Mouse (Mus musculus): ENCODE data around the gene Gatad2a. TPM values are rescaled to one million over a fixed set of nuclear protein-coding genes. Genes with fewer than 3 reads are reported as not detected.

Gene Gatad2a
- polyA plus RNA-seq, 1 experiment = 84.5 TPM

DNA sequence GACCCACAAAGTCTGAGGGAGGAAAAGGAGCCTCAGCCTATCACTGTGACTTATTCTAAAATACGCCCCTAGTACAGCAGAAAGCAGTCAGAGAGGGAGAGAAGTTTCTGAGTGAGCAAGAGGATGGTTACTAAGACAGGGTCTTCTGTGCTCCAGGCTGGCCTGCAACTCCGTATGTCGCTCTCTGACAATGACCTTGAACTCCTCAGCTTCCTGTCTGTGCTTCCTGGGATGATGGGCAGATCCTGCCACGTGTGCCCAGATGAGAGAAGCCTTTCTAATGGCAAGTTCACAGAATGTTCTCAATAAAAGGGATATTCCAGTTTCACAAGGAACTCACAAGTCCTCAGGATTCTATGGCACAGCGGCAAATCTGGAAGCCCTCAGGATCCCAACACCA, 61.6 kb downstream of the Gatad2a start:
- no peak overlapping the region for H3K4me3 ChIP-seq (ENCODE audit: control insufficient read depth, insufficient read depth, low read length)
- no peak overlapping the region for H3K27ac ChIP-seq (ENCODE audit: control insufficient read depth, insufficient read depth, low read length)
- no peak for TF ChIP-seq POLR2A (IDR thresholded peaks at IDR 0.05; ENCODE audit: control insufficient read depth, extremely low read depth, insufficient read depth, low read length, poor library complexity)
- TF ChIP-seq CTCF (IDR thresholded peaks at IDR 0.05; ENCODE audit: borderline replicate concordance, control insufficient read depth, extremely low read depth, insufficient read depth, low read length, poor library complexity) = no peak

GRCm38 (mm10) chr8:69933811-69934210, 62.4 kb downstream of the Gatad2a start:
- WGBS = 8% methylated on average over 2 of the region's 2 CpGs
- no peak for DNase-seq
- TF ChIP-seq CTCF (IDR thresholded peaks at IDR 0.05; ENCODE audit: borderline replicate concordance, control insufficient read depth, extremely low read depth, insufficient read depth, low read length, poor library complexity) (no peak), POLR2A (IDR thresholded peaks at IDR 0.05; ENCODE audit: control insufficient read depth, extremely low read depth, insufficient read depth, low read length, poor library complexity) (no peak)
- no peaks in the 10 kb centered on the region for H3K27me3 ChIP-seq (ENCODE audit: control insufficient read depth, insufficient read depth, low read length)
- H3K4me3 ChIP-seq (ENCODE audit: control insufficient read depth, insufficient read depth, low read length) = no peak overlapping the region
- 0 out of 2 replicates have a peak, but pooled peaks cover 12% of the 10 kb centered on the region for H3K36me3 ChIP-seq (ENCODE audit: control insufficient read depth, insufficient read depth, low read length)
- peaks cover 23% of the 10 kb centered on the region for H3K4me1 ChIP-seq (replicated peaks; ENCODE audit: control insufficient read depth, insufficient read depth, low read length)
- H3K27ac ChIP-seq (ENCODE audit: control insufficient read depth, insufficient read depth, low read length) = peak overlapping the region; percentile 2; the same call in 1 of the 2 replicates

More for the DNA sequence above, 61.6 kb downstream of the Gatad2a start:
- DNase-seq = no peak
- no peaks in the 10 kb centered on the region for H3K27me3 ChIP-seq (ENCODE audit: control insufficient read depth, insufficient read depth, low read length)
- 86% methylated on average over 5 of the region's 5 CpGs for WGBS
- peaks cover 29% of the 10 kb centered on the region for H3K4me1 ChIP-seq (replicated peaks; ENCODE audit: control insufficient read depth, insufficient read depth, low read length)
- H3K36me3 ChIP-seq (ENCODE audit: control insufficient read depth, insufficient read depth, low read length) = 0 out of 2 replicates have a peak, but pooled peaks cover 12% of the 10 kb centered on the region

DNA sequence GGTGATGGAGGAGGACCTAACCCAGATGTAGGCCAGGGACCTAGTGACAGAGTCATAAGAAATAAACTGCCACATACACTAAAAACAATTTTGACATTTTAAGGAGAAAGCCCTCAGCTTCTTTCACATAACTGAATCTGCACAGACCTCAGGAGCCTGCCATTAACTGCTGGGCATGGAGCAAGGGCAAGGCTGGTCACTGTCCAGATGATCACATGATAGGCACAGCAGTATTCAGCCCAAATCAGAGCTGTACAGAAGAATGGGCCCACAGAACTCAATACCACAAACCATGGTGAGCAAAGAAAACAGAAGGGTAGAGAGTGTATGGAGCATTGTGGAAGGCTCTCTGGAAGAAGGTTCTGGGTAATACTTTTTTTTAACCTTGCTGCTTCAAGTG, 69.3 kb downstream of the Gatad2a start:
- Histone ChIP-seq H3K4me1 (replicated peaks; ENCODE audit: control insufficient read depth, insufficient read depth, low read length) (peaks cover 2% of the 10 kb centered on the region; the same call in 1 of the 2 replicates), H3K27ac (ENCODE audit: control insufficient read depth, insufficient read depth, low read length) (no peak overlapping the region), H3K4me3 (ENCODE audit: control insufficient read depth, insufficient read depth, low read length) (no peak overlapping the region), H3K27me3 (ENCODE audit: control insufficient read depth, insufficient read depth, low read length) (no peaks in the 10 kb centered on the region), H3K36me3 (ENCODE audit: control insufficient read depth, insufficient read depth, low read length) (no peaks in the 10 kb centered on the region)
- no peak for DNase-seq
- TF ChIP-seq CTCF (IDR thresholded peaks at IDR 0.05; ENCODE audit: borderline replicate concordance, control insufficient read depth, extremely low read depth, insufficient read depth, low read length, poor library complexity) (no peak), POLR2A (IDR thresholded peaks at IDR 0.05; ENCODE audit: control insufficient read depth, extremely low read depth, insufficient read depth, low read length, poor library complexity) (no peak)

- TF ChIP-seq POLR2A (IDR thresholded peaks at IDR 0.05; ENCODE audit: control insufficient read depth, extremely low read depth, insufficient read depth, low read length, poor library complexity) (no peak), CTCF (IDR thresholded peaks at IDR 0.05; ENCODE audit: borderline replicate concordance, control insufficient read depth, extremely low read depth, insufficient read depth, low read length, poor library complexity) (no peak)
- DNase-seq = no peak
These were observed 72.2 kb downstream of the Gatad2a start for GRCm38 (mm10) chr8:69923986-69924385.

DNA sequence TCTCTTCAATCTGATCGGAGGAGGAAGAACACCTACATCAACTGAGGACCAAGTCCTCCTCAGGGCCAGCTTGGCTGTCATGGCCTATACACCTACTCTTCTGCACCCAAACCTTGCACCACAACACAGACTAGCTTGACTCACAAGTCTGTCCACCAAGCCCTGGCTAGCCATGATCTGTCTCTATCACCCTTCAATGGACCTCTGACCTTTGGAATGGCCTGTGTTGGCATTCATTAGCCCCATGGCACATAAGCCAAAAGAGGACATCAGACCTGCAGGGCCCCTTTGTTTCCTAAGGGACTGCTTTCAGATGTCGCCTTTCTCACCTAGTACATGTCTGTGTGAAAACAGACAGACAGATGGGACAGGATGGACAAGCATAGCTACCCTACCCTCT, 75.0 kb downstream of the Gatad2a start:
- peaks cover 2% of the 10 kb centered on the region for H3K36me3 ChIP-seq (ENCODE audit: control insufficient read depth, insufficient read depth, low read length)
- TF ChIP-seq CTCF (IDR thresholded peaks at IDR 0.05; ENCODE audit: borderline replicate concordance, control insufficient read depth, extremely low read depth, insufficient read depth, low read length, poor library complexity) = no peak
- TF ChIP-seq POLR2A (IDR thresholded peaks at IDR 0.05; ENCODE audit: control insufficient read depth, extremely low read depth, insufficient read depth, low read length, poor library complexity) = no peak
- DNase-seq = no peak
- 96% methylated on average over 2 of the region's 2 CpGs for WGBS
- H3K4me1 ChIP-seq (replicated peaks; ENCODE audit: control insufficient read depth, insufficient read depth, low read length) = peaks cover 25% of the 10 kb centered on the region
- H3K27me3 ChIP-seq (ENCODE audit: control insufficient read depth, insufficient read depth, low read length) = no peaks in the 10 kb centered on the region
- peak overlapping the region; percentile 35; the same call in 1 of the 2 replicates for H3K27ac ChIP-seq (ENCODE audit: control insufficient read depth, insufficient read depth, low read length)
- no peak overlapping the region for H3K4me3 ChIP-seq (ENCODE audit: control insufficient read depth, insufficient read depth, low read length)

More at GRCm38 (mm10) chr8:69923986-69924385, 72.2 kb downstream of the Gatad2a start:
- no peaks in the 10 kb centered on the region for H3K36me3 ChIP-seq (ENCODE audit: control insufficient read depth, insufficient read depth, low read length)
- WGBS = 98% methylated on average over 1 of the region's 1 CpGs
- no peaks in the 10 kb centered on the region for H3K27me3 ChIP-seq (ENCODE audit: control insufficient read depth, insufficient read depth, low read length)
- H3K4me1 ChIP-seq (replicated peaks; ENCODE audit: control insufficient read depth, insufficient read depth, low read length) = peaks cover 25% of the 10 kb centered on the region
- H3K4me3 ChIP-seq (ENCODE audit: control insufficient read depth, insufficient read depth, low read length) = no peak overlapping the region
- H3K27ac ChIP-seq (ENCODE audit: control insufficient read depth, insufficient read depth, low read length) = no peak overlapping the region

GRCm38 (mm10) chr8:69919876-69920662, 76.1 kb downstream of the Gatad2a start:
- 38% methylated on average over 11 of the region's 11 CpGs for WGBS
- TF ChIP-seq CTCF (IDR thresholded peaks at IDR 0.05; ENCODE audit: borderline replicate concordance, control insufficient read depth, extremely low read depth, insufficient read depth, low read length, poor library complexity) (no peak), POLR2A (IDR thresholded peaks at IDR 0.05; ENCODE audit: control insufficient read depth, extremely low read depth, insufficient read depth, low read length, poor library complexity) (no peak)
- Histone ChIP-seq H3K27ac (ENCODE audit: control insufficient read depth, insufficient read depth, low read length) (peak overlapping the region; percentile 35; the same call in 1 of the 2 replicates), H3K4me3 (ENCODE audit: control insufficient read depth, insufficient read depth, low read length) (no peak overlapping the region), H3K4me1 (replicated peaks; ENCODE audit: control insufficient read depth, insufficient read depth, low read length) (peaks cover 25% of the 10 kb centered on the region), H3K36me3 (ENCODE audit: control insufficient read depth, insufficient read depth, low read length) (peaks cover 12% of the 10 kb centered on the region), H3K27me3 (ENCODE audit: control insufficient read depth, insufficient read depth, low read length) (no peaks in the 10 kb centered on the region)
- peak; percentile 66 for DNase-seq

Measured in thymus, adult 2 months (tissue).